Mouse (Mus musculus): ENCODE data around the gene Gpr15. TPM values are rescaled to one million over a fixed set of nuclear protein-coding genes. Genes with fewer than 3 reads are reported as not detected.
A peak's percentile ranks its signal among the peaks of the same experiment; 100 is the strongest.

Gpr15 gene
- polyA plus RNA-seq, 1 experiment from 2014 or later: not detected

- Histone ChIP-seq H3K36me3 (ENCODE audit: control insufficient read depth, insufficient read depth, low read length) (peaks cover 10% of the 10 kb centered on the region; the same call in 1 of the 2 replicates), H3K9ac (ENCODE audit: low read depth, low read length) (no peak overlapping the region), H3K9me3 (ENCODE audit: control insufficient read depth, low read length) (no peaks in the 10 kb centered on the region), H3K4me3 (ENCODE audit: low read depth, low read length) (no peak overlapping the region), H3K27me3 (replicated peaks; ENCODE audit: control insufficient read depth, insufficient read depth, low read length) (no peaks in the 10 kb centered on the region), H3K27ac (ENCODE audit: low read depth, low read length) (no peak overlapping the region), H3K4me1 (replicated peaks; ENCODE audit: control insufficient read depth, insufficient read depth, low read length) (no peaks in the 10 kb centered on the region), H3K4me2 (no peak overlapping the region)
- 82% methylated on average over 7 of the region's 7 CpGs for WGBS
- DNase-seq (ENCODE audit: low spot score): no peak
- ATAC-seq (replicated peaks; ENCODE audit: low FRiP score): no peak
Measured at GRCm38 (mm10) chr16:58682870-58683269, 36.0 kb downstream of the Gpr15 start.

DNA sequence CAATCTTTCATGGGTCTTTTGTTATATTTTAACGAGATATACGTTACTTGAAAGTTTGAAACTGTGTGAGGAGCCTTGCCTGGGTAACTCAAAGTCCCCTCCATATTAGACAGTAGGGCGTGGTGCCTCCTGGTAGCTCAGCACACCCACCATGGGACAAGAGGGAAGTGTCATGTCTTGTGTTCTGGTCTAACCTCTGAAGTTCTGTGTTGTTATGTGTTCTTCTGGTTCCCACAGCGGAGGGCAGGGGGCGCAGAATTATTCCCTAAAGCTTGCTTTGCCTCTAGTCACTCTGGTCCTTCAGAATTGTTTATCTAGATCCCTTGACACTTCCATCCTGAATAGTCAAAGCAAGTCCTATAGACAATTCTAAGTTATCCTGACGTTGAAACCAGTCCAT is 36.8 kb downstream of the Gpr15 start:
- no peak for DNase-seq (ENCODE audit: low spot score)
- H3K27ac ChIP-seq (ENCODE audit: low read depth, low read length): no peak overlapping the region
- H3K4me2 ChIP-seq: no peak overlapping the region
- H3K36me3 ChIP-seq (ENCODE audit: control insufficient read depth, insufficient read depth, low read length): peaks cover 18% of the 10 kb centered on the region
- peaks cover 6% of the 10 kb centered on the region for H3K4me1 ChIP-seq (replicated peaks; ENCODE audit: control insufficient read depth, insufficient read depth, low read length)
- H3K9me3 ChIP-seq (ENCODE audit: control insufficient read depth, low read length): no peaks in the 10 kb centered on the region
- 87% methylated on average over 6 of the region's 6 CpGs for WGBS
- H3K27me3 ChIP-seq (replicated peaks; ENCODE audit: control insufficient read depth, insufficient read depth, low read length): no peaks in the 10 kb centered on the region
- no peak overlapping the region for H3K4me3 ChIP-seq (ENCODE audit: low read depth, low read length)
- H3K9ac ChIP-seq (ENCODE audit: low read depth, low read length): no peak overlapping the region
- ATAC-seq (replicated peaks; ENCODE audit: low FRiP score): peak; percentile 38; the same call in 1 of the 2 replicates

GRCm38 (mm10) chr16:58678660-58679059 is 40.2 kb downstream of the Gpr15 start:
- Histone ChIP-seq H3K4me1 (replicated peaks; ENCODE audit: control insufficient read depth, insufficient read depth, low read length) (peaks cover 23% of the 10 kb centered on the region), H3K27ac (ENCODE audit: low read depth, low read length) (no peak overlapping the region), H3K4me2 (no peak overlapping the region), H3K9me3 (ENCODE audit: control insufficient read depth, low read length) (no peaks in the 10 kb centered on the region), H3K9ac (ENCODE audit: low read depth, low read length) (no peak overlapping the region), H3K27me3 (replicated peaks; ENCODE audit: control insufficient read depth, insufficient read depth, low read length) (no peaks in the 10 kb centered on the region), H3K4me3 (ENCODE audit: low read depth, low read length) (no peak overlapping the region), H3K36me3 (ENCODE audit: control insufficient read depth, insufficient read depth, low read length) (peaks cover 44% of the 10 kb centered on the region)
- ATAC-seq (replicated peaks; ENCODE audit: low FRiP score): no peak
- 72% methylated on average over 7 of the region's 7 CpGs for WGBS
- no peak for DNase-seq (ENCODE audit: low spot score)

DNA sequence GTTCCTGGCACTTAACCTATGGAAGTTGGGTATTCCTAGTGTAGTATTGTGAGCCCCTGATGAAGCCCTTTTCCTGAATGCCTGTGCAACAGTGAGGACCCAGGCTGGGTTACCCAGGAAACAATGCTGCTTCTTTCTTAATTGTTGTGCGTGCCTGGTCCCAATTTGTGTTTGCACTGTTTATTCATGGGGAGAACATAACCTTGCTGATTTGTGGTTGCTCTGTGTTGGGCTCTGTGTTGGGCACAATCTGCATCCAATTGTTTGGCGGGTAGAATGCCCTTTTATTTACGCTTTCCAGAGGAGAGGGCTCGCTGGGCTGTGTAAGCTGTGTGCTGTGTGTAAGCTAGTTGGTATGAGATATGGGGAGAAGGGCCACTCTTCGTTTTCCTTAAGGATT is 41.4 kb downstream of the Gpr15 start:
- DNase-seq (ENCODE audit: low spot score): no peak
- Histone ChIP-seq H3K27ac (ENCODE audit: low read depth, low read length) (no peak overlapping the region; the same call in 1 of the 2 replicates), H3K9ac (ENCODE audit: low read depth, low read length) (peak overlapping the region; percentile 30; the same call in 1 of the 2 replicates), H3K27me3 (replicated peaks; ENCODE audit: control insufficient read depth, insufficient read depth, low read length) (no peaks in the 10 kb centered on the region), H3K4me1 (replicated peaks; ENCODE audit: control insufficient read depth, insufficient read depth, low read length) (peaks cover 27% of the 10 kb centered on the region), H3K4me3 (ENCODE audit: low read depth, low read length) (no peak overlapping the region), H3K36me3 (ENCODE audit: control insufficient read depth, insufficient read depth, low read length) (peaks cover 45% of the 10 kb centered on the region), H3K9me3 (ENCODE audit: control insufficient read depth, low read length) (no peaks in the 10 kb centered on the region), H3K4me2 (peak overlapping the region; percentile 33)
- no peak for ATAC-seq (replicated peaks; ENCODE audit: low FRiP score)
- WGBS: 88% methylated on average over 5 of the region's 5 CpGs

- Histone ChIP-seq H3K4me2 (peak overlapping the region; percentile 53), H3K27me3 (replicated peaks; ENCODE audit: control insufficient read depth, insufficient read depth, low read length) (no peaks in the 10 kb centered on the region), H3K4me1 (replicated peaks; ENCODE audit: control insufficient read depth, insufficient read depth, low read length) (peaks cover 27% of the 10 kb centered on the region), H3K9me3 (ENCODE audit: control insufficient read depth, low read length) (no peaks in the 10 kb centered on the region), H3K36me3 (ENCODE audit: control insufficient read depth, insufficient read depth, low read length) (peaks cover 49% of the 10 kb centered on the region), H3K27ac (ENCODE audit: low read depth, low read length) (no peak overlapping the region), H3K9ac (ENCODE audit: low read depth, low read length) (peak overlapping the region; percentile 25; the same call in 1 of the 2 replicates), H3K4me3 (ENCODE audit: low read depth, low read length) (peak overlapping the region; percentile 15; the same call in 1 of the 2 replicates)
- WGBS: 63% methylated on average over 3 of the region's 3 CpGs
- ATAC-seq (replicated peaks; ENCODE audit: low FRiP score): peak; percentile 54
- DNase-seq (ENCODE audit: low spot score): no peak
Measured at GRCm38 (mm10) chr16:58676633-58677032, 42.2 kb downstream of the Gpr15 start.

DNA sequence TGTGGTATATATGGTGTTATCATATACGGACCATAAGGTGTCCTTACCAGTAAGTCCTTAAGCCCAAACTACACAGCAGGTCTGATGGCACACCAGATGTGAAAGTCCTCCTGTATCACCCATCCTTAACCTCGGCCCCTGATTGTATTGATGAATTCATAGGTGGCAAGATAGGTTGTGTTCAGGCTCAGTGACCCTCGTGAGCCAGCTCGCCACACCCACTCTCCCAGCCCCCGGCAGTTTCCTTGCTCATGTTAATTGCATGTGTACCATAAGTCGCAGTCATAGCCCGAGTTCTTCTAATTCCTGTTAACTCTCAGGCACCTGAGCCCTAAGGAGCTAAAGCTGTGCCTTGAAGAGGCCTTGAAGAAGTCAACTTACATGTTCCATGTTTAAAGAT is 42.7 kb downstream of the Gpr15 start:
- H3K4me1 ChIP-seq (replicated peaks; ENCODE audit: control insufficient read depth, insufficient read depth, low read length): peaks cover 27% of the 10 kb centered on the region
- no peak overlapping the region for H3K27ac ChIP-seq (ENCODE audit: low read depth, low read length)
- H3K36me3 ChIP-seq (ENCODE audit: control insufficient read depth, insufficient read depth, low read length): peaks cover 49% of the 10 kb centered on the region
- no peaks in the 10 kb centered on the region for H3K27me3 ChIP-seq (replicated peaks; ENCODE audit: control insufficient read depth, insufficient read depth, low read length)
- WGBS: 78% methylated on average over 7 of the region's 7 CpGs
- ATAC-seq (replicated peaks; ENCODE audit: low FRiP score) (peak; percentile 8; the same call in 1 of the 2 replicates), DNase-seq (ENCODE audit: low spot score) (no peak)
- peak overlapping the region; percentile 15; the same call in 1 of the 2 replicates for H3K4me3 ChIP-seq (ENCODE audit: low read depth, low read length)
- 0 out of 2 replicates have a peak overlapping the region, but pooled peaks have one; percentile 25 for H3K9ac ChIP-seq (ENCODE audit: low read depth, low read length)
- peak overlapping the region; percentile 53 for H3K4me2 ChIP-seq
- H3K9me3 ChIP-seq (ENCODE audit: control insufficient read depth, low read length): no peaks in the 10 kb centered on the region

DNA sequence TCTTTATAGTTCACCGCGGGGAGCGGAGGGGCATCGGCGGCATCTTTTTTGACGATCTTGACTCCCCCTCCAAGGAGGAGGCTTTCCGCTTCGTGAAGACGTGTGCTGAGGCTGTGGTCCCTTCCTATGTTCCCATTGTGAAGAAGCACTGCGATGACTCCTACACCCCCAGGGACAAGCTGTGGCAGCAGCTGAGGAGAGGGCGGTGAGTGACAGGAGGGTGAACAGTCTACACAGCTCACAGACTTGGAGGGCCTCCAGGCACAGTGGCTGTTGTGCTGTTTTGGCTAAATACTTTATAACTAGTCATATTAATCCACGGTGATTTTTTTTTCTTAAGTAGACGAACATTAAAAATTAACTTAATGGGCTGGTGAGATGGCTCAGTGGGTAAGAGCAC is 43.6 kb downstream of the Gpr15 start:
- H3K9ac ChIP-seq (ENCODE audit: low read depth, low read length): 0 out of 2 replicates have a peak overlapping the region, but pooled peaks have one; percentile 5

GRCm38 (mm10) chr16:58673811-58674410 is 45.0 kb downstream of the Gpr15 start:
- peaks cover 46% of the 10 kb centered on the region for H3K36me3 ChIP-seq (ENCODE audit: control insufficient read depth, insufficient read depth, low read length)
- peak overlapping the region; percentile 41; the same call in 1 of the 2 replicates for H3K27ac ChIP-seq (ENCODE audit: low read depth, low read length)
- H3K9me3 ChIP-seq (ENCODE audit: control insufficient read depth, low read length): no peaks in the 10 kb centered on the region
- peak overlapping the region; percentile 27 for H3K9ac ChIP-seq (ENCODE audit: low read depth, low read length)
- peaks cover 34% of the 10 kb centered on the region for H3K4me1 ChIP-seq (replicated peaks; ENCODE audit: control insufficient read depth, insufficient read depth, low read length)
- ATAC-seq (replicated peaks; ENCODE audit: low FRiP score) (no peak), DNase-seq (ENCODE audit: low spot score) (no peak)
- peak overlapping the region; percentile 100 for H3K4me3 ChIP-seq (ENCODE audit: low read depth, low read length)
- H3K27me3 ChIP-seq (replicated peaks; ENCODE audit: control insufficient read depth, insufficient read depth, low read length): no peaks in the 10 kb centered on the region
- H3K4me2 ChIP-seq: peak overlapping the region; percentile 65
- 91% methylated on average over 15 of the region's 15 CpGs for WGBS

More for the DNA sequence above, 43.6 kb downstream of the Gpr15 start:
- Histone ChIP-seq H3K4me2 (peak overlapping the region; percentile 65), H3K36me3 (ENCODE audit: control insufficient read depth, insufficient read depth, low read length) (peaks cover 46% of the 10 kb centered on the region), H3K27me3 (replicated peaks; ENCODE audit: control insufficient read depth, insufficient read depth, low read length) (no peaks in the 10 kb centered on the region), H3K9me3 (ENCODE audit: control insufficient read depth, low read length) (no peaks in the 10 kb centered on the region), H3K4me3 (ENCODE audit: low read depth, low read length) (peak overlapping the region; percentile 100), H3K27ac (ENCODE audit: low read depth, low read length) (no peak overlapping the region; the same call in 1 of the 2 replicates), H3K4me1 (replicated peaks; ENCODE audit: control insufficient read depth, insufficient read depth, low read length) (peaks cover 27% of the 10 kb centered on the region)
- no peak for ATAC-seq (replicated peaks; ENCODE audit: low FRiP score)
- DNase-seq (ENCODE audit: low spot score): no peak
- 93% methylated on average over 13 of the region's 13 CpGs for WGBS

DNA sequence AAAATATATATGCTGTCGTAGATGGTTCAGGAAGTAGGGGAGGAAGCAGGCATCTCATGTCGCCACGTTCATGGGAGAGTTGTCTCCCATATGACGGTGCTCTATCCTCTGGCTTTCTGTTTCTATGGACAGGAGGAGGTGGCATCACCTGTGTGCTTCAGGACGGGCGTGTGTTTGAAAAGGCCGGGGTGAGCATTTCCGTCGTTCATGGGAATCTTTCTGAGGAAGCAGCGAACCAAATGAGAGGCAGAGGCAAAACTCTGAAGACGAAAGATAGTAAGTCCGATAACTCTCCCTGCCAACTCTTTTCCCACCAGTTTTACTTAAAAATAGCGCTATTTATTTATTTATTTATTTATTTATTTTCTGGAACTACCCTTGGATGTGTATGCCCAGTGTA is 46.5 kb downstream of the Gpr15 start:
- WGBS: 63% methylated on average over 13 of the region's 13 CpGs
- DNase-seq (ENCODE audit: low spot score) (no peak), ATAC-seq (replicated peaks; ENCODE audit: low FRiP score) (no peak)
- Histone ChIP-seq H3K9ac (ENCODE audit: low read depth, low read length) (peak overlapping the region; percentile 88), H3K27ac (ENCODE audit: low read depth, low read length) (peak overlapping the region; percentile 91), H3K36me3 (ENCODE audit: control insufficient read depth, insufficient read depth, low read length) (peaks cover 35% of the 10 kb centered on the region), H3K9me3 (ENCODE audit: control insufficient read depth, low read length) (no peaks in the 10 kb centered on the region), H3K27me3 (replicated peaks; ENCODE audit: control insufficient read depth, insufficient read depth, low read length) (no peaks in the 10 kb centered on the region), H3K4me1 (replicated peaks; ENCODE audit: control insufficient read depth, insufficient read depth, low read length) (peaks cover 44% of the 10 kb centered on the region), H3K4me2 (peak overlapping the region; percentile 65), H3K4me3 (ENCODE audit: low read depth, low read length) (peak overlapping the region; percentile 100)
